Mouse (Mus musculus) thymus, adult 2 months (tissue): ENCODE results near the gene Arid3c. TPM values are rescaled to one million over a fixed set of nuclear protein-coding genes. Genes with fewer than 3 reads are reported as not detected.

Experiments
- DNase-seq: peaks from one replicate; pipeline ENCODE4 v3.0.0; 2021
- H3K27ac ChIP-seq: fragments of 200-500 bp; 2 replicates; pipeline ENCODE4 v1.5.1; 2012; ENCODE audit warnings: low read length, control low read depth; ENCODE audit not compliant: control insufficient read depth, insufficient read depth
- H3K27me3 ChIP-seq: fragments of 200-500 bp; 2 replicates; pipeline ENCODE4 v1.6.1; 2012; ENCODE audit warnings: mild to moderate bottlenecking, low read length, moderate library complexity, mixed read lengths; ENCODE audit not compliant: control insufficient read depth, insufficient read depth
- H3K36me3 ChIP-seq: fragments of 200-500 bp; 2 replicates; pipeline ENCODE4 v1.6.1; 2012; ENCODE audit warnings: mild to moderate bottlenecking, low read length, moderate library complexity; ENCODE audit not compliant: control insufficient read depth, insufficient read depth
- H3K4me1 ChIP-seq: fragments of 200-500 bp; replicated peaks from 2 replicates; pipeline ENCODE4 v1.6.1; 2012; ENCODE audit warnings: low read length; ENCODE audit not compliant: control insufficient read depth, insufficient read depth
- H3K4me3 ChIP-seq: fragments of 200-500 bp; 2 replicates; pipeline ENCODE4 v1.5.1; 2012; ENCODE audit warnings: mild to moderate bottlenecking, low read length, control low read depth, moderate library complexity; ENCODE audit not compliant: control insufficient read depth, insufficient read depth
- CTCF ChIP-seq: fragments of 200-500 bp; IDR thresholded peaks from 2 replicates; pipeline ENCODE4 v1.5.1; 2012; ENCODE audit warnings: mild to moderate bottlenecking, control low read depth, low read length, moderate library complexity, borderline replicate concordance; ENCODE audit not compliant: control insufficient read depth, poor library complexity, insufficient read depth; ENCODE audit errors: extremely low read depth
- POLR2A ChIP-seq: fragments of 200-500 bp; IDR thresholded peaks from 2 replicates; pipeline ENCODE4 v1.6.1; 2012; ENCODE audit warnings: mild to moderate bottlenecking, low read length, control low read depth, moderate library complexity; ENCODE audit not compliant: control insufficient read depth, poor library complexity, insufficient read depth; ENCODE audit errors: extremely low read depth
- WGBS: fragments of 180-500 bp; shearing (Covaris S2); methylation state at CpG from one replicate; pipeline ENCODE4 v1.1.7; 2018; 5-methylcytosine and 5-hydroxymethylcytosine counted together
- polyA plus RNA-seq: library from polyadenylated mRNA; depleted of rRNA; stranded (reverse); fragments of >200 nt; gene quantifications from 2 replicates; pipeline ENCODE4 v1.2.3, GENCODE M21; 2012

Arid3c gene
- polyA plus RNA-seq, 1 experiment, result 0.15 TPM

GRCm38 (mm10) chr4:41762099-41762687 lies 31.3 kb upstream of the Arid3c start:
- WGBS, result 90% methylated on average over 8 of the region's 8 CpGs
- no peak overlapping the region for H3K4me3 ChIP-seq

GRCm38 (mm10) chr4:41761680-41762079 lies 30.7 kb upstream of the Arid3c start:
- no peak overlapping the region for H3K4me3 ChIP-seq
- H3K36me3 ChIP-seq, result peaks cover 6% of the 10 kb centered on the region
- no peak for TF ChIP-seq CTCF
- no peak overlapping the region for H3K27ac ChIP-seq
- no peak for DNase-seq
- H3K4me1 ChIP-seq, result peaks cover 12% of the 10 kb centered on the region
- H3K27me3 ChIP-seq, result no peaks in the 10 kb centered on the region

More at GRCm38 (mm10) chr4:41762099-41762687, 31.3 kb upstream of the Arid3c start:
- Histone ChIP-seq H3K27me3 (no peaks in the 10 kb centered on the region), H3K36me3 (peaks cover 6% of the 10 kb centered on the region), H3K4me1 (peaks cover 12% of the 10 kb centered on the region), H3K27ac (no peak overlapping the region)
- TF ChIP-seq POLR2A (no peak), CTCF (no peak)
- no peak for DNase-seq

DNA sequence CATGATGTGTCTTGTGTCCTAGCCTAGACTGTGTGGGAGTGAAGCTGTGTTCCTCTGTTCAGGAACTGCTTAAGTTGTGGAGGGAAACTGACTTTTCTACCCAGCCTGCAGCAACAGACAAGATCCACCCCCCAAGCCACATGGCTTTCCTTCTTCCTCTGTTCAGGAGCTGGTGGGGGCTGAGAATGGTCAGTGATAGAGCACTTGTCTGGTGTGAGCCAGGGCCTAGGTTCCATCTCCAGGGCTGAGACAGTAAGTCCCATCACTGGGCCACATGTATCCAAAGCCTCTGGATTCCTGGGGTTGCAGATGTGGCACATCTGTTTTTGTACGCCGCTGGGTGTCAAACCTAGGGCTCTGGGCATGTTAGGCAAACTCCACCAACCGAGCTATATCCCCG lies 30.0 kb upstream of the Arid3c start:
- H3K4me1 ChIP-seq, result peaks cover 17% of the 10 kb centered on the region
- WGBS, result 89% methylated on average over 4 of the region's 4 CpGs
- H3K4me3 ChIP-seq, result no peak overlapping the region
- H3K27ac ChIP-seq, result peak overlapping the region; percentile 35; the same call in 1 of the 2 replicates
- TF ChIP-seq POLR2A (no peak), CTCF (no peak)
- H3K36me3 ChIP-seq, result peaks cover 6% of the 10 kb centered on the region
- H3K27me3 ChIP-seq, result no peaks in the 10 kb centered on the region
- DNase-seq, result no peak

- peak; percentile 56 for DNase-seq
- TF ChIP-seq POLR2A (no peak), CTCF (peak; percentile 46; the same call in 1 of the 2 replicates)
- H3K4me1 ChIP-seq, result peaks cover 17% of the 10 kb centered on the region
- WGBS, result 14% methylated on average over 15 of the region's 15 CpGs
- no peaks in the 10 kb centered on the region for H3K27me3 ChIP-seq
- H3K4me3 ChIP-seq, result no peak overlapping the region
- peak overlapping the region; percentile 33; the same call in 1 of the 2 replicates for H3K27ac ChIP-seq
- peaks cover 6% of the 10 kb centered on the region for H3K36me3 ChIP-seq
Observed at GRCm38 (mm10) chr4:41760288-41760721, 29.4 kb upstream of the Arid3c start.

DNA sequence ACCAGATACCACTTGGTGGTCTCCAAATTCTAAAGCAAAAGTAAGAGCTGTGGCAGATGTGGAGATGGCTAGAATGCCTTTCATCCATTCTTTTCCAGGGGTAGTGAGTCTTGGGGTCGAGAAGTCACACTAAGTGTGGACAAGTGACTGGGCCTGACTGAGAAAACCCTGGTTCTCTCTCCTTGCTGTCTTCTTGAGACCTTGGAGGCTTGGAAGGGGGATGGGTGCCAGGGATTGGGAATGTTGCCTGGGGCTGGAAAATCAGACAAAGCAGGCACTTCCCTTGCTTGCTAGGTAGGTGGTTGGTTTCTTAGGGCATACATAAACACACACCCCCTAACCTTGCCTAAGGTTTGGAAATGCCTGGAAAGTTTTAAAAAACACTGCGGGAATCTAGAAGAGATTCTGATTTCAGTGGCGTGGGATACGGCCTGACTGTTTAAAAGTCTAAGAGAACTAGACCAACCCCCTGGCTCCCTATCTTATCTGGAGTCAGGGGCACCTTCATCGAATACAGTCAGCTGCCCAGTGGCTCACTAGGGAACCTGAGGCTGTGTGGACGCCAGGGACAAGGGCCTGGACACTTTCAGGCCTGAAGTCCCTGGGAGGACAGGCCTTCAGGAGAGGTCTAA lies 28.8 kb upstream of the Arid3c start:
- WGBS, result 79% methylated on average over 6 of the region's 6 CpGs
- TF ChIP-seq CTCF (no peak), POLR2A (no peak)
- Histone ChIP-seq H3K4me3 (no peak overlapping the region), H3K27ac (no peak overlapping the region), H3K36me3 (peaks cover 6% of the 10 kb centered on the region), H3K4me1 (peaks cover 21% of the 10 kb centered on the region), H3K27me3 (no peaks in the 10 kb centered on the region)
- DNase-seq, result no peak

DNA sequence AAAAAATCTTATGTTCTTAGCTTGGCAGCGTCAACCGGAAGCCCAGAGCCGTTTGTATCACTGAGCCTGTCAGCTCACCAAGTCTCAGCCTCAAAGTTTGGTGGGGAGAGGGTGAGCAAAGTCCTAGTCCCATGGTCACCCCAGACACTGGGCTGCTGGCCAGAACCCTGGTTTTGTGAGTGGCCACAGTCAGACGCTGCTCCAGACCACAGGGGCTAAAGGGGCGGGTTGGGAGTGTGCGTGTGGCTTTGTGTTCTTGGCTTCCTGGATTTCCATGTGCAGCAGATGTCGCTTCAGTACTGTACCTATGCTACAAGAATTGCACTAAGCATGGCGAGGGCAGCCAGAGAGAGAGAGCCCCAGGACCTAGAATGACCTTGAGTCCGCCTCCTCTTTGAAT lies 28.3 kb upstream of the Arid3c start:
- H3K36me3 ChIP-seq, result peaks cover 6% of the 10 kb centered on the region
- H3K27ac ChIP-seq, result no peak overlapping the region; the same call in 1 of the 2 replicates
- H3K4me3 ChIP-seq, result no peak overlapping the region
- no peak for DNase-seq
- WGBS, result 64% methylated on average over 9 of the region's 9 CpGs
- TF ChIP-seq CTCF (no peak), POLR2A (no peak)
- peaks cover 23% of the 10 kb centered on the region for H3K4me1 ChIP-seq
- no peaks in the 10 kb centered on the region for H3K27me3 ChIP-seq
